In genomic region chr13:102842237-102842636, GRCm38 (mm10) we compare ENCODE assay signal across 11 mouse cellular contexts.
DNase-seq lines count a peak whose midpoint lies in the region; ATAC-seq and TF ChIP-seq lines count a peak whose summit lies in the region.
"Had no signal": no experiment of that assay in that cellular context is flagged by ENCODE, and none has a peak within 500 bp of the region (broad histone marks: within the 10 kb centered on the region; RNA-seq: fewer than 3 reads in every experiment).

No protein-coding gene starts in this region.

- in situ Hi-C loops in CH12.LX (cut with MboI; ENCODE audit: low pct_ligation_motif_present, low pct_unique_long_range_greater_than_20kb, low sequenced_read_pairs), result loop anchor here (10.0 kb wide), 1 partner anchor 63 kb away; no protein-coding TSS in a partner anchor

- no peak overlapping the region for H3K9ac ChIP-seq in heart, embryonic 11.5 days (ENCODE audit: low read depth, low read length)
- no peak overlapping the region; the same call in 1 of the 2 replicates for H3K9ac ChIP-seq in CH12.LX (ENCODE audit: insufficient read depth, low read depth)
- H3K9ac ChIP-seq in forebrain, embryonic 14.5 days (ENCODE audit: low read length), result no peak overlapping the region
- H3K9ac ChIP-seq: neural tube, embryonic 12.5 days had no signal

- H3K27ac ChIP-seq in heart, embryonic 11.5 days (ENCODE audit: low read depth, low read length), result peak overlapping the region; percentile 46; the same call in 1 of the 2 replicates
- no peak overlapping the region; the same call in 1 of the 2 replicates for H3K27ac ChIP-seq in CH12.LX (ENCODE audit: insufficient read depth, low read depth)
- no peak overlapping the region for H3K27ac ChIP-seq in forebrain, embryonic 14.5 days (ENCODE audit: low read depth, low read length)
- H3K27ac ChIP-seq: neural tube, embryonic 12.5 days had no signal

- TF ChIP-seq CTCF in CH12.LX (conservative IDR thresholded peaks at IDR 0.05 in 1 of 2, IDR thresholded peaks at IDR 0.05 in 1 of 2; ENCODE audit: low read depth in 2 of 2, low read length in 2 of 2), result no peak

- 33% methylated on average over 8 of the region's 8 CpGs for WGBS in heart, embryonic 11.5 days (ENCODE audit: insufficient replicate concordance)
- 33% methylated on average over 8 of the region's 8 CpGs for WGBS in forebrain, embryonic 14.5 days

- no peak for DNase-seq in heart, postnatal 36 days
- DNase-seq in CH12.LX (ENCODE audit: extremely low read depth), result no peak
- peak; percentile 55 for DNase-seq in forebrain, embryonic 14.5 days (ENCODE audit: low spot score)
- peak; percentile 70 to 81 for DNase-seq in lung, adult 18-20 months
- DNase-seq in gastrocnemius, postnatal 4 days (ENCODE audit: low spot score in 2 of 2), result no peak
- DNase-seq in urinary bladder, postnatal 25 days (ENCODE audit: low spot score), result no peak
- no peak for DNase-seq in right cerebral cortex, postnatal 14 days
- DNase-seq: cerebellum, postnatal 25 days; left cerebral cortex, postnatal 4 days had no signal

- H3K9me3 ChIP-seq in heart, embryonic 11.5 days (replicated peaks; ENCODE audit: control insufficient read depth, low read length), result no peaks in the 10 kb centered on the region
- no peaks in the 10 kb centered on the region for H3K9me3 ChIP-seq in CH12.LX (replicated peaks; ENCODE audit: low read length)
- no peaks in the 10 kb centered on the region for H3K9me3 ChIP-seq in forebrain, embryonic 14.5 days (replicated peaks; ENCODE audit: control insufficient read depth, low read length)
- H3K9me3 ChIP-seq: neural tube, embryonic 12.5 days had no signal

- ATAC-seq in heart, embryonic 11.5 days (replicated peaks; ENCODE audit: insufficient number of reproducible peaks, low FRiP score, low TSS enrichment), result 0 out of 2 replicates have a peak, but pooled peaks have one; percentile 55
- peak; percentile 74 for ATAC-seq in forebrain, embryonic 14.5 days

- dilution Hi-C loops in CH12.LX (cut with MboI; ENCODE audit: extremely low pct_ligation_motif_present, extremely low pct_unique_long_range_greater_than_20kb, low sequenced_read_pairs), result no loop called here

- H3K79me2 ChIP-seq in CH12.LX (replicated peaks; ENCODE audit: control insufficient read depth, extremely low read depth, insufficient read depth, poor library complexity, severe bottlenecking), result peaks cover 3% of the 10 kb centered on the region

- peak overlapping the region; percentile 29 for H3K4me2 ChIP-seq in heart, embryonic 11.5 days
- H3K4me2 ChIP-seq in CH12.LX (ENCODE audit: insufficient read depth, low read depth, poor library complexity, severe bottlenecking), result peak overlapping the region; percentile 79
- H3K4me2 ChIP-seq in forebrain, embryonic 14.5 days (ENCODE audit: low read length), result no peak overlapping the region
- H3K4me2 ChIP-seq: neural tube, embryonic 12.5 days had no signal

- H3K4me3 ChIP-seq in heart, embryonic 11.5 days (ENCODE audit: low read depth, low read length), result no peak overlapping the region
- no peak overlapping the region for H3K4me3 ChIP-seq in CH12.LX (replicated peaks in 1 of 3; ENCODE audit: low read depth in 2 of 3, low read length in 2 of 3, poor library complexity in 1 of 3)
- no peak overlapping the region for H3K4me3 ChIP-seq in forebrain, embryonic 14.5 days (ENCODE audit: low read depth, low read length)
- H3K4me3 ChIP-seq: neural tube, embryonic 12.5 days had no signal

- peaks cover 24% of the 10 kb centered on the region for H3K4me1 ChIP-seq in heart, embryonic 11.5 days (ENCODE audit: control insufficient read depth, insufficient read depth, low read length)
- H3K4me1 ChIP-seq in CH12.LX (ENCODE audit: control insufficient read depth in 1 of 2, insufficient read depth in 2 of 2), result peaks cover 15 to 28% of the 10 kb centered on the region in 2 experiments
- peaks cover 10% of the 10 kb centered on the region; the same call in 1 of the 2 replicates for H3K4me1 ChIP-seq in forebrain, embryonic 14.5 days (ENCODE audit: control insufficient read depth, insufficient read depth, low read length)

- no peaks in the 10 kb centered on the region for H3K27me3 ChIP-seq in heart, embryonic 11.5 days (ENCODE audit: control insufficient read depth, insufficient read depth, low read length)
- no peaks in the 10 kb centered on the region for H3K27me3 ChIP-seq in CH12.LX (replicated peaks)
- H3K27me3 ChIP-seq in forebrain, embryonic 14.5 days (replicated peaks; ENCODE audit: control insufficient read depth, insufficient read depth, low read length), result no peaks in the 10 kb centered on the region
- H3K27me3 ChIP-seq: neural tube, embryonic 12.5 days had no signal

- TF ChIP-seq EP300 in CH12.LX (IDR thresholded peaks at IDR 0.05; ENCODE audit: low read length), result no peak

- intact Hi-C loops in heart, postnatal 36 days (cut with DNase I), result no loop called here

- no peaks in the 10 kb centered on the region for H3K36me3 ChIP-seq in heart, embryonic 11.5 days (ENCODE audit: control insufficient read depth, insufficient read depth, low read length)
- H3K36me3 ChIP-seq in CH12.LX (replicated peaks in 1 of 2; ENCODE audit: control insufficient read depth in 1 of 2, insufficient read depth in 1 of 2, low read length in 1 of 2), result peaks cover 14 to 17% of the 10 kb centered on the region in 2 experiments
- H3K36me3 ChIP-seq in forebrain, embryonic 14.5 days (ENCODE audit: control insufficient read depth, insufficient read depth, low read length), result no peaks in the 10 kb centered on the region
- H3K36me3 ChIP-seq: neural tube, embryonic 12.5 days had no signal

- no peak for TF ChIP-seq POLR2A in CH12.LX (IDR thresholded peaks at IDR 0.05; ENCODE audit: low read depth, low read length)

- TF ChIP-seq RAD21 in CH12.LX (IDR thresholded peaks at IDR 0.05; ENCODE audit: low read depth, low read length), result no peak

TF ChIP-seq in CH12.LX, 34 proteins besides CTCF, POLR2A, EP300 and RAD21:
- no peak for TF ChIP-seq HCFC1 (IDR thresholded peaks at IDR 0.05; ENCODE audit: low read depth, low read length)
- TF ChIP-seq CHD1 (IDR thresholded peaks at IDR 0.05; ENCODE audit: low read depth, low read length), result no peak
- no peak for TF ChIP-seq JUN (IDR thresholded peaks at IDR 0.05; ENCODE audit: insufficient read depth, low read depth, low read length)
- TF ChIP-seq ETS1 (conservative IDR thresholded peaks at IDR 0.05; ENCODE audit: low read depth, low read length), result no peak
- TF ChIP-seq MYC (IDR thresholded peaks at IDR 0.05; ENCODE audit: low read depth, low read length), result no peak
- TF ChIP-seq JUND (conservative IDR thresholded peaks at IDR 0.05; ENCODE audit: low read depth, low read length), result no peak
- TF ChIP-seq MXI1 (IDR thresholded peaks at IDR 0.05; ENCODE audit: low read depth, low read length), result no peak; the same call in 1 of the 2 replicates
- TF ChIP-seq ZC3H11A (IDR thresholded peaks at IDR 0.05; ENCODE audit: low read depth, low read length), result no peak
- TF ChIP-seq BHLHE40 (IDR thresholded peaks at IDR 0.05; ENCODE audit: low read depth, low read length), result no peak
- TF ChIP-seq TBP (conservative IDR thresholded peaks at IDR 0.05; ENCODE audit: low read depth, low read length), result no peak
- TF ChIP-seq USF2 (conservative IDR thresholded peaks at IDR 0.05; ENCODE audit: low read depth, low read length), result no peak
- no peak for TF ChIP-seq ZNF384 (IDR thresholded peaks at IDR 0.05; ENCODE audit: low read depth, low read length)
- TF ChIP-seq NELFE (IDR thresholded peaks at IDR 0.05; ENCODE audit: low read depth, low read length), result no peak
- TF ChIP-seq MEF2A (IDR thresholded peaks at IDR 0.05; ENCODE audit: borderline replicate concordance, low read depth, low read length), result no peak
- TF ChIP-seq E2F4 (IDR thresholded peaks at IDR 0.05; ENCODE audit: insufficient replicate concordance, low read depth, low read length), result no peak
- TF ChIP-seq GABPA (IDR thresholded peaks at IDR 0.05; ENCODE audit: insufficient replicate concordance, low read depth, low read length), result no peak
- no peak for TF ChIP-seq NRF1 (IDR thresholded peaks at IDR 0.05; ENCODE audit: low read depth, low read length)
TF ChIP-seq in CH12.LX: peak in this region for 0.

Comparison
In these comparisons a context has a peak if more than half of its experiments do, and no peak if none do; other contexts are left out.
1. DNase-seq: peak in forebrain, embryonic 14.5 days (single experiment) and lung, adult 18-20 months (2 of 2); none in heart, postnatal 36 days (0 of 2), CH12.LX (single experiment), gastrocnemius, postnatal 4 days (0 of 2), urinary bladder, postnatal 25 days (single experiment) and right cerebral cortex, postnatal 14 days (single experiment).